Mouse (Mus musculus) MEL (cell line): ENCODE results near the gene Srsf1. TPM values are rescaled to one million over a fixed set of nuclear protein-coding genes. Genes with fewer than 3 reads are reported as not detected.

Experiments used
- DNase-seq: peaks from one replicate; pipeline ENCODE4 v3.0.0; 2011; ENCODE audit warnings: low read depth, low spot score
- H3K27ac ChIP-seq: 2 replicates; pipeline ENCODE4 v1.5.1; 2012; ENCODE audit warnings: low read depth, mild to moderate bottlenecking, control low read depth, low read length, moderate library complexity; ENCODE audit not compliant: control insufficient read depth
- H3K27me3 ChIP-seq, 2 experiments: fragments of 150-350 bp in 1 of 2; sonication (generic) in 1 of 2; 2 replicates each; pipeline ENCODE4 v1.6.1; 2012; ENCODE audit warnings: low read length in 2 of 2, mild to moderate bottlenecking in 2 of 2, improper control_type of control experiment in 1 of 2, moderate library complexity in 1 of 2; ENCODE audit not compliant: insufficient read depth in 2 of 2, control insufficient read depth in 1 of 2
- H3K36me3 ChIP-seq, 2 experiments: 2 replicates each; pipeline ENCODE4 v1.6.1; 2012 to 2014; ENCODE audit warnings: low read length in 2 of 2, improper control_type of control experiment in 1 of 2, inconsistent platforms in 1 of 2, mild to moderate bottlenecking in 1 of 2; ENCODE audit not compliant: insufficient read depth in 2 of 2, control insufficient read depth in 1 of 2
- H3K4me1 ChIP-seq, 2 experiments: fragments of 150-350 bp in 1 of 2; sonication (generic) in 1 of 2; 2 replicates each; pipeline ENCODE4 v1.6.1; 2012; ENCODE audit warnings: low read length in 2 of 2, improper control_type of control experiment in 1 of 2, mild to moderate bottlenecking in 1 of 2; ENCODE audit not compliant: insufficient read depth in 2 of 2, control insufficient read depth in 1 of 2
- H3K4me3 ChIP-seq, 2 experiments: fragments of 150-350 bp in 1 of 2; sonication (generic) in 1 of 2; 2 replicates each; pipeline ENCODE4 v1.5.1; 2012; ENCODE audit warnings: low read depth in 2 of 2, low read length in 2 of 2, mild to moderate bottlenecking in 2 of 2, moderate library complexity in 2 of 2, control low read depth in 1 of 2, improper control_type of control experiment in 1 of 2; ENCODE audit not compliant: control insufficient read depth in 1 of 2, insufficient read depth in 1 of 2
- H3K79me2 ChIP-seq: 2 replicates; pipeline ENCODE4 v1.6.1; 2012; ENCODE audit warnings: mild to moderate bottlenecking, low read length, moderate library complexity; ENCODE audit not compliant: control insufficient read depth, poor library complexity, insufficient read depth
- H3K9ac ChIP-seq: 2 replicates; pipeline ENCODE4 v1.6.1; 2012; ENCODE audit warnings: low read depth, mild to moderate bottlenecking, control low read depth, low read length, moderate library complexity; ENCODE audit not compliant: control insufficient read depth, poor library complexity, severe bottlenecking
- H3K9me3 ChIP-seq: fragments of 150-350 bp; sonication (generic); replicated peaks from 2 replicates; pipeline ENCODE4 v1.6.1; 2012; ENCODE audit warnings: mild to moderate bottlenecking, low read length, improper control_type of control experiment, moderate library complexity; ENCODE audit not compliant: insufficient read depth
- CHD1 ChIP-seq: IDR thresholded peaks from 2 replicates; pipeline ENCODE4 v1.6.1; 2012; ENCODE audit warnings: low read depth, mild to moderate bottlenecking, inconsistent platforms, low read length, improper control_type of control experiment
- GABPA ChIP-seq: IDR thresholded peaks from 2 replicates; pipeline ENCODE4 v1.6.1; 2012; ENCODE audit warnings: low read depth, mild to moderate bottlenecking, inconsistent platforms, low read length, improper control_type of control experiment, moderate library complexity
- HCFC1 ChIP-seq: IDR thresholded peaks from 2 replicates; pipeline ENCODE4 v1.6.1; 2012; ENCODE audit warnings: low read depth, mild to moderate bottlenecking, inconsistent platforms, low read length, improper control_type of control experiment, moderate library complexity
- KAT2A ChIP-seq: conservative IDR thresholded peaks from 2 replicates; pipeline ENCODE4 v1.6.1; 2012; ENCODE audit warnings: low read depth, low read length, improper control_type of control experiment, inconsistent platforms
- MAFK ChIP-seq: IDR thresholded peaks from 2 replicates; pipeline ENCODE4 v1.6.1; 2011; ENCODE audit warnings: low read depth, mild to moderate bottlenecking, low read length, improper control_type of control experiment, borderline replicate concordance
- MEF2A ChIP-seq: IDR thresholded peaks from 2 replicates; pipeline ENCODE4 v1.6.1; 2014; ENCODE audit warnings: low read depth, mild to moderate bottlenecking, inconsistent platforms, low read length, improper control_type of control experiment; ENCODE audit not compliant: poor library complexity, insufficient replicate concordance, severe bottlenecking; ENCODE audit errors: extremely low read depth
- MYB ChIP-seq: IDR thresholded peaks from 2 replicates; pipeline ENCODE4 v1.6.1; 2011; ENCODE audit warnings: mild to moderate bottlenecking, low read depth, low read length, improper control_type of control experiment
- NRF1 ChIP-seq: IDR thresholded peaks from 2 replicates; pipeline ENCODE4 v1.6.1; 2014; ENCODE audit warnings: low read depth, mild to moderate bottlenecking, inconsistent platforms, low read length, improper control_type of control experiment, moderate library complexity; ENCODE audit not compliant: poor library complexity, insufficient read depth, severe bottlenecking
- POLR2A ChIP-seq, 2 experiments: IDR thresholded peaks; 2 replicates each; pipeline ENCODE4 v1.6.1; 2011 to 2012; ENCODE audit warnings: low read length in 2 of 2, mild to moderate bottlenecking in 2 of 2, control low read depth in 1 of 2, improper control_type of control experiment in 1 of 2, low read depth in 1 of 2, moderate library complexity in 1 of 2; ENCODE audit not compliant: control insufficient read depth in 1 of 2, insufficient read depth in 1 of 2, poor library complexity in 1 of 2
- POLR2AphosphoS5 ChIP-seq: IDR thresholded peaks from 2 replicates; pipeline ENCODE4 v1.6.1; 2012; ENCODE audit warnings: low read depth, borderline replicate concordance, mild to moderate bottlenecking, inconsistent platforms, low read length, moderate library complexity, mixed read lengths
- TAL1 ChIP-seq: IDR thresholded peaks from 2 replicates; pipeline ENCODE4 v1.6.1; 2012; ENCODE audit warnings: mild to moderate bottlenecking, inconsistent platforms, low read length, moderate library complexity, mixed read lengths
- TBP ChIP-seq: IDR thresholded peaks from 2 replicates; pipeline ENCODE4 v1.8.0; 2011; ENCODE audit warnings: low read depth, low read length, improper control_type of control experiment
- UBTF ChIP-seq: IDR thresholded peaks from 2 replicates; pipeline ENCODE4 v1.6.1; 2012; ENCODE audit warnings: low read depth, mild to moderate bottlenecking, inconsistent platforms, low read length, improper control_type of control experiment, moderate library complexity, borderline replicate concordance; ENCODE audit not compliant: insufficient read depth
- USF2 ChIP-seq, 2 experiments: IDR thresholded peaks; 2 replicates each; pipeline ENCODE4 v1.6.1; 2011 to 2012; ENCODE audit warnings: improper control_type of control experiment in 2 of 2, low read length in 2 of 2, borderline replicate concordance in 1 of 2, inconsistent platforms in 1 of 2, low read depth in 1 of 2, mild to moderate bottlenecking in 1 of 2; ENCODE audit not compliant: insufficient read depth in 1 of 2
- ZC3H11A ChIP-seq: IDR thresholded peaks from 2 replicates; pipeline ENCODE4 v1.6.1; 2012; ENCODE audit warnings: low read depth, mild to moderate bottlenecking, inconsistent platforms, low read length, improper control_type of control experiment
- polyA plus RNA-seq, 2 experiments: library from polyadenylated mRNA; stranded (reverse) in 1 of 2; unstranded in 1 of 2; fragments of >175 nt in 1 of 2; fragments of >200 nt in 1 of 2; gene quantifications; 2 replicates each; pipeline versions ENCODE4 v1.2.1 to v1.2.4; 2012; ENCODE audit warnings: low replicate concordance in 2 of 2, low read depth in 1 of 2; ENCODE audit not compliant: insufficient read length in 2 of 2, insufficient read depth in 1 of 2, missing spikeins in 1 of 2
- total RNA-seq: library from RNA; depleted of rRNA; stranded (reverse); fragments of 300-350 nt; gene quantifications from 2 replicates; pipeline ENCODE4 v1.2.3, GENCODE M21; 2012

The Srsf1 gene
- total and polyA plus RNA-seq, 3 experiments = 421 to 596 (median 431) TPM

DNA sequence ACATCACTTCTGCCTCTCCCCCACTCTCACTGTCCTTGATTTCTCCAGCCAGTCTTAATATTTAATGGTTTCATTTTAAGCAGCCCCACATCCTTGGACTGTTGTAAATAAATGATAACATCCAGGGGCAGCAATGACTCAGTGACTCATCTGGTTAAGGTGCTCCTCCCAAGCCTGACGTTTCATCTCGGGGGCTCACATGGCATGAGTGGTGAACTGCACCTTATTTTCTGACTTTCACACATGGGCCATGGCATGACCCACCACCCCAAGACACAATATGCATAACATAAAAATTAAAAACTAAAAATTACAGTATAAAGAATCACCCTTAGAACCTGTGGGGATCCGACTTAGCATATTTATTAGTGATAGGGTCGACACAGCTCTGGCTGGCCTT, 1.3 kb upstream of the Srsf1 start (continued):
- TF ChIP-seq KAT2A (no peak), NRF1 (no peak), GABPA (no peak), MYB (no peak), UBTF (no peak), USF2 (IDR thresholded peaks at IDR 0.05; ENCODE audit: borderline replicate concordance in 1 of 2, insufficient read depth in 1 of 2, low read depth in 1 of 2, low read length in 2 of 2) (no peak), HCFC1 (0 out of 2 replicates have a peak, but pooled peaks have one; percentile 22)

DNA sequence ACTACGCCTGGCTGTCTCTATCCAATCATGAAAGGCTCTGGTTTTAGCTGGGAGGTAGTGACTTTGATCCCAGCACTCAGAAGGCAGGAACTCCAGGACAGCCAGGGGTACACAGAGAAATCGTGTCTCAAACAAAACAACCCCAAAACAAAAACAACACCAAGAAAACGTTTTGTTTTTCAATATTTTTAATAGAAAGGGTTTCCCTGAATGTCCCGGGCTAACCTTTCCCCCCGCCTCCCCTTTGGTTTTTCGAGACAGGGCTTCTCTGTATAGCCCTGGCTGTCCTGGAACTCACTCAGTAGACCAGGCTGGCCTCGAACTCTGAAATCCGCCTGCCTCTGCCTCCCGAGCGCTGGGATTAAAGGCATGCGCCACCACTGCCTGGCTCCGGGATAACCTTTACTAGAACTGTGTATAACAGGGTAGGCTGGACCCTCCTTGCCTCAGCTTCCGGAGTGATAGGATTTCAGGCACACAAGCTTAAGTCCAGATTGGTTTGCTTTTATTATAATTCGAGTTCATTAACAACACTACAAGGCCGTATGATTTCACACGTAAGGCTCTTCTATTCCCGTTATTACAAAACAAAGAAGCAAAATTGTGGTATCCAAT, 743 bp upstream of the Srsf1 start:
- DNase-seq = peak; percentile 90
- H3K9me3 ChIP-seq = no peaks in the 10 kb centered on the region
- H3K9ac ChIP-seq = peak overlapping the region; percentile 91
- peaks cover 5 to 17% of the 10 kb centered on the region in 2 experiments for H3K4me1 ChIP-seq
- TF ChIP-seq POLR2AphosphoS5 = no peak
- TF ChIP-seq POLR2A (IDR thresholded peaks at IDR 0.05; ENCODE audit: control insufficient read depth in 1 of 2, insufficient read depth in 1 of 2, low read depth in 1 of 2, low read length in 2 of 2, poor library complexity in 1 of 2) = peak in 1 of 2 experiments; percentile 46; a peak in 1 of 4 replicates
- no peak for TF ChIP-seq ZC3H11A
- peak; percentile 98 for TF ChIP-seq TBP
- no peak for TF ChIP-seq MEF2A
- TF ChIP-seq CHD1 = peak; percentile 95; the same call in 1 of the 2 replicates
- peak; percentile 14; the same call in 1 of the 2 replicates for TF ChIP-seq NRF1
- no peak for TF ChIP-seq TAL1
- peak; percentile 79 for TF ChIP-seq MAFK
- peak overlapping the region; percentile 63 to 71 for H3K4me3 ChIP-seq
- H3K27me3 ChIP-seq = no peaks in the 10 kb centered on the region
- H3K36me3 ChIP-seq = peaks cover 27 to 29% of the 10 kb centered on the region in 2 experiments
- H3K79me2 ChIP-seq = peaks cover 33% of the 10 kb centered on the region
- peak overlapping the region; percentile 98 for H3K27ac ChIP-seq
